Mouse (Mus musculus): ENCODE measurements around the gene Upk1a. TPM values are rescaled to one million over a fixed set of nuclear protein-coding genes. Genes with fewer than 3 reads are reported as not detected.

Gene Upk1a
- polyA plus RNA-seq, 1 experiment, result 23.6 TPM

DNA sequence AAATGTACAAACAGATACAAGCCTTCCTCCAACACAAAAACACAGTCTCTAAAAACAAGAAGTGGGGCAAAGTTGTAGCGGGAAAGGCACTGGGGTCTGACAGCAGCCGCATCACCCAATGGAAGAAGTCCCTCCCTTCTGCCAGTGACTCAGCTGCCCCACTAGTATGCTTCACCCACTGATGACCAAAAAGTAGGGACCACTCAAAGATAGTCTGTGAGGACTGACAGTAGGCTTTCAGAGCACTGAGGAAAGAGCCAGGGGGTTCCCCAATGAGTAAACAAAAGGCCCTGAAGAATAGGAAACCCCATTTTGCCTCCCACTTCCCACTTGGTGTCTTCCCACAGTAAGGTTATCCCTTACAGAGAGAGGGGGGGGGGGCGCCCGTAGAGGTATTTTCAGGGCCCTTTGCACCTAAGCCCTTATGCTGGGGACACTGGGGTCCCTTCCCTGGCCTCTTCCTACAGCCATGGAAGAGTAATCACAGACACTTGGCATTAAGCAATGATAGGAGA is 18.1 kb downstream of the Upk1a start:
- Histone ChIP-seq H3K4me3 (ENCODE audit: insufficient read depth, low read depth, low read length) (no peak overlapping the region), H3K27me3 (replicated peaks; ENCODE audit: control insufficient read depth, insufficient read depth, low read length) (no peaks in the 10 kb centered on the region; the same call in 1 of the 2 replicates), H3K27ac (ENCODE audit: insufficient read depth, low read depth, low read length) (no peak overlapping the region), H3K36me3 (ENCODE audit: control insufficient read depth, insufficient read depth, low read length) (no peaks in the 10 kb centered on the region), H3K4me1 (ENCODE audit: control insufficient read depth, insufficient read depth, low read length) (peaks cover 4% of the 10 kb centered on the region; the same call in 1 of the 2 replicates)
- no peak for DNase-seq
- WGBS, result 63% methylated on average over 4 of the region's 4 CpGs
- TF ChIP-seq POLR2A (IDR thresholded peaks at IDR 0.05; ENCODE audit: low read depth, low read length) (no peak), CTCF (conservative IDR thresholded peaks at IDR 0.05; ENCODE audit: insufficient read depth, insufficient read length, low read depth, low read length) (no peak)

- 77% methylated on average over 10 of the region's 10 CpGs for WGBS
- H3K4me1 ChIP-seq (ENCODE audit: control insufficient read depth, insufficient read depth, low read length), result peaks cover 4% of the 10 kb centered on the region; the same call in 1 of the 2 replicates
- no peaks in the 10 kb centered on the region for H3K36me3 ChIP-seq (ENCODE audit: control insufficient read depth, insufficient read depth, low read length)
- TF ChIP-seq POLR2A (IDR thresholded peaks at IDR 0.05; ENCODE audit: low read depth, low read length), result no peak
- no peak for TF ChIP-seq CTCF (conservative IDR thresholded peaks at IDR 0.05; ENCODE audit: insufficient read depth, insufficient read length, low read depth, low read length)
- no peak for DNase-seq
- H3K27me3 ChIP-seq (replicated peaks; ENCODE audit: control insufficient read depth, insufficient read depth, low read length), result no peaks in the 10 kb centered on the region; the same call in 1 of the 2 replicates
- H3K4me3 ChIP-seq (ENCODE audit: insufficient read depth, low read depth, low read length), result no peak overlapping the region
- no peak overlapping the region for H3K27ac ChIP-seq (ENCODE audit: insufficient read depth, low read depth, low read length)
Observed at GRCm38 (mm10) chr7:30593579-30594509, 18.8 kb downstream of the Upk1a start.

DNA sequence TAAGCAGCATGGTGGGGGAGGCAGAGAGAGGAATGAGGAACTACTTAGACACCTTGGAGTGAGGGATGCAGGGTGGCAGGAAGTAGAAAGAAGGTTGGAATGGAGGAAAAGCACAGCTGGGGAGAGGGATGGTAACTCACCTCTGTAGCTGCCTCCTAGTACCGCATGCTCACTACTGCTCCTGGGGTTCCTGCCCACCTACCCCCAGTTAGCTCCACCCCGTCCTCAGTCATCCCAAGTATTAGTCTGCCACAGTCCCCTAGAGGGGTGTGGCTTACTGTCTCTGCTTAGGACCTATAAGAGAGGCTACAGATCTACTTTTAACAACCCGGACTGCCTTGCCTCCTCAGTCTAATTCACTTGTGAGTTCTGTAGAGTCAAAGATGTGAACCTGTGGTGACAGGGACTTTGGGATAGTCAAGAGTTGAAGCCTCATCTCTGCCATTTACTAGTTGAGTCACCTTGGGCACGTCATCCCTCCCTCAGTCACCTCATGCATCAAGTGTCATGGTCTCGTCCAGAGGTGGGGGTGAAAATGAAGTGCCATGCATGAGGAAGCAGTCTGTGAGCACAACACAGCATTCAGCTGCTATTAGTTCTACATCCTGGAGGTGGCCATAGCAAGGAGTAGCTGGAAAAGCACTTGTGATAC is 19.7 kb downstream of the Upk1a start:
- TF ChIP-seq CTCF (conservative IDR thresholded peaks at IDR 0.05; ENCODE audit: insufficient read depth, insufficient read length, low read depth, low read length) (no peak), POLR2A (IDR thresholded peaks at IDR 0.05; ENCODE audit: low read depth, low read length) (no peak)
- 63% methylated on average over 5 of the region's 5 CpGs for WGBS
- peaks cover 4% of the 10 kb centered on the region; the same call in 1 of the 2 replicates for H3K4me1 ChIP-seq (ENCODE audit: control insufficient read depth, insufficient read depth, low read length)
- no peaks in the 10 kb centered on the region for H3K36me3 ChIP-seq (ENCODE audit: control insufficient read depth, insufficient read depth, low read length)
- H3K27me3 ChIP-seq (replicated peaks; ENCODE audit: control insufficient read depth, insufficient read depth, low read length), result no peaks in the 10 kb centered on the region
- no peak overlapping the region for H3K27ac ChIP-seq (ENCODE audit: insufficient read depth, low read depth, low read length)
- H3K4me3 ChIP-seq (ENCODE audit: insufficient read depth, low read depth, low read length), result no peak overlapping the region
- no peak for DNase-seq

DNA sequence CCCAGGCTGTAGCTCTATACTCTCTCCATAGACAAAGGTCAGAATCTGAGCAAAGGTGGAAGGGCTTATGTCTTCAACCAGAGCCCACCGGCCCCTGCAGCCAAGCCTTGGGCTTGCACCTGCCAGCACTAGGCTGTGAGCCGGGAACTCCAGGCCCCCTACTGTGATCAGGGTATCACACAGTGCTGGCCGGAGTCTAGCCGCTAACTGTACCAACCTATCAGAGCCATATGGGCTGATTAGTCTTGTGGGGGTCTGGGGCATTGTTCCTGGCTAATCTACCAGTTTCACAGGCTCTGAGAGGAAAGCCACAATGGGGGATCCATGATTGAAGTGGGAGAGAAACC is 21.1 kb downstream of the Upk1a start:
- DNase-seq, result no peak
- WGBS, result 73% methylated on average over 4 of the region's 4 CpGs
- Histone ChIP-seq H3K27ac (ENCODE audit: insufficient read depth, low read depth, low read length) (no peak overlapping the region), H3K4me3 (ENCODE audit: insufficient read depth, low read depth, low read length) (no peak overlapping the region), H3K36me3 (ENCODE audit: control insufficient read depth, insufficient read depth, low read length) (no peaks in the 10 kb centered on the region), H3K4me1 (ENCODE audit: control insufficient read depth, insufficient read depth, low read length) (peaks cover 10% of the 10 kb centered on the region; the same call in 1 of the 2 replicates), H3K27me3 (replicated peaks; ENCODE audit: control insufficient read depth, insufficient read depth, low read length) (no peaks in the 10 kb centered on the region)
- TF ChIP-seq CTCF (conservative IDR thresholded peaks at IDR 0.05; ENCODE audit: insufficient read depth, insufficient read length, low read depth, low read length) (no peak), POLR2A (IDR thresholded peaks at IDR 0.05; ENCODE audit: low read depth, low read length) (no peak)

GRCm38 (mm10) chr7:30590927-30591604 is 21.6 kb downstream of the Upk1a start:
- H3K27ac ChIP-seq (ENCODE audit: insufficient read depth, low read depth, low read length), result no peak overlapping the region
- no peaks in the 10 kb centered on the region for H3K27me3 ChIP-seq (replicated peaks; ENCODE audit: control insufficient read depth, insufficient read depth, low read length)
- 89% methylated on average over 9 of the region's 9 CpGs for WGBS
- no peaks in the 10 kb centered on the region for H3K36me3 ChIP-seq (ENCODE audit: control insufficient read depth, insufficient read depth, low read length)
- no peak overlapping the region for H3K4me3 ChIP-seq (ENCODE audit: insufficient read depth, low read depth, low read length)
- DNase-seq, result no peak
- no peak for TF ChIP-seq CTCF (conservative IDR thresholded peaks at IDR 0.05; ENCODE audit: insufficient read depth, insufficient read length, low read depth, low read length)
- TF ChIP-seq POLR2A (IDR thresholded peaks at IDR 0.05; ENCODE audit: low read depth, low read length), result no peak
- peaks cover 10% of the 10 kb centered on the region; the same call in 1 of the 2 replicates for H3K4me1 ChIP-seq (ENCODE audit: control insufficient read depth, insufficient read depth, low read length)

DNA sequence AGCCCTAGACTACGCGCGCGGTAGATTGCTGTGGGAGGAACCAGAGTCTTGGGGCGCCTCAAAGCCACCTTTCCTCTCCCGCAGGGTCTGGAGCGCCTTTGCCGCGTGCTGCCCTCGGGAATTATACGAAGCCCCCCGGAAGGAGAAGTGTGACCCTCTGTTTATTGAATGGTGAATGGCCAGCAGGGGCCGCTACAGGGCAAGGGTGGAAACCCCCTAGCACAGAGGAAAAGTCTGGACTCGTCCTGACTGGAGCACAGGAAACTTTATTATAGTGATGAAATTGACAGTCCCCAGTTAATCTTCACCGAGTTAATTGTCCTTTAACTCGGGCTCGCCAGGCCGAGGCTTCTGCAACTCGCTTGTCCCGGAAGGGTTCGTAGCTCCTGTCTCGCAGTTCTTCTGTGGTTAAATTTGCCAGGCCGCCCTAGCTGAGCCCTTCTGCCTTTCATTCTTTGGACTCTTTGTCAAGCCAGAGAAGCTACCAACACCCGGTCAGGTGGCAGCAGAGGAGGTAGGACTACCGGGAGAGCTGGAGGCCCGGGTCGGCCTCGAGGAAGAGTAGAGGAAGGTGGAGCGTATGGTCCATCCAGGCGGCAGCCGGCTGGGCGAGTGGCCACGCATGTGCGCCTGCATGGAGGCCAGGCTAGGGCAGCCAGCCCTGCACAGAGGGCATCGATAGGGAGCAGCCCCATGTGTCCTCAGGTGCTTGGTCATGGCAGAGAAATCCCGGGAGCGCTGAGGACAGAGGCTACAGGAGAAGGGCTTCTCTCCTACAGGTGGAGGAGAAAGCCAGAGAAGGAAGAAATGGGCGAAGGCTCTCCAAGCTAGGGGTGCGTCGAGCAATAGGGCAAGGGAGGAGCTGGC is 23.0 kb downstream of the Upk1a start:
- peak; percentile 86 for TF ChIP-seq CTCF (conservative IDR thresholded peaks at IDR 0.05; ENCODE audit: insufficient read depth, insufficient read length, low read depth, low read length)
- no peak for TF ChIP-seq POLR2A (IDR thresholded peaks at IDR 0.05; ENCODE audit: low read depth, low read length)
- H3K4me3 ChIP-seq (ENCODE audit: insufficient read depth, low read depth, low read length), result peak overlapping the region; percentile 61
- peaks cover 10% of the 10 kb centered on the region; the same call in 1 of the 2 replicates for H3K4me1 ChIP-seq (ENCODE audit: control insufficient read depth, insufficient read depth, low read length)
- H3K27ac ChIP-seq (ENCODE audit: insufficient read depth, low read depth, low read length), result peak overlapping the region; percentile 82
- no peaks in the 10 kb centered on the region for H3K36me3 ChIP-seq (ENCODE audit: control insufficient read depth, insufficient read depth, low read length)
- DNase-seq, result peak; percentile 92
- WGBS, result 16% methylated on average over 40 of the region's 40 CpGs
- no peaks in the 10 kb centered on the region for H3K27me3 ChIP-seq (replicated peaks; ENCODE audit: control insufficient read depth, insufficient read depth, low read length)
